Mouse (Mus musculus) left cerebral cortex, postnatal 25 days (tissue): ENCODE results near the gene Pias4. TPM values are rescaled to one million over a fixed set of nuclear protein-coding genes. Genes with fewer than 3 reads are reported as not detected.

Experiments used
- DNase-seq, 2 experiments: peaks; one replicate each; pipeline ENCODE4 v3.0.0; 2022; ENCODE audit warnings: low spot score in 2 of 2, mixed read lengths in 1 of 2
- intact Hi-C: fragments of 180-260 bp; cut with DNase I; formaldehyde crosslinking; loops from one replicate; pipeline ENCODE4 v1.15.1; 2025
- microRNA-seq, 2 experiments: library from miRNA; unstranded; fragments of <30 nt; microRNA quantifications; one replicate each; pipeline ENCODE4 v1.2.0; 2022
- total RNA-seq, 2 experiments: library from RNA; stranded (reverse); gene quantifications; 2 replicates each; pipeline ENCODE4 v1.2.3; 2021

The Pias4 gene
- total RNA-seq, 2 experiments from 2014 or later: 26.6 to 28.7 TPM

GRCm38 (mm10) chr10:81119625-81120024 is 48.1 kb downstream of the Pias4 start:
- DNase-seq: no peak
- intact Hi-C loops: no loop called here

- DNase-seq: no peak
- intact Hi-C loops: no loop called here
These were observed 54.8 kb downstream of the Pias4 start for GRCm38 (mm10) chr10:81112946-81113345.

GRCm38 (mm10) chr10:81106113-81106721 is 61.5 kb downstream of the Pias4 start:
- DNase-seq: peak; percentile 76 to 83
- intact Hi-C loops: no loop called here

GRCm38 (mm10) chr10:81105565-81106112 is 62.1 kb downstream of the Pias4 start, which contains the start of gene Map2k2:
Gene Map2k2, plus strand, starts transcription at chr10:81105915.
- intact Hi-C loops: loop anchor here (1.0 kb wide), 1 partner anchor 32 kb away; no protein-coding TSS in a partner anchor

More at GRCm38 (mm10) chr10:81105565-81106112, 62.1 kb downstream of the Pias4 start, which contains the start of gene Map2k2:
- peak; percentile 96 to 97 for DNase-seq

Small RNAs within 50 kb of the gene (microRNA-seq; reads per million reads assigned to microRNA genes)
- 0 reads per million in 2 experiments for gene Mir5615-1
- gene Mir5615-2: 0 reads per million in 2 experiments

Other genes starting within 250 kb of the Pias4 start
- gene Lmnb2, start 249.7 kb downstream of the Pias4 start, total RNA-seq: 10 to 100 TPM; 15.1 to 18.9 TPM
- 10 to 100 TPM; 16.4 to 19.0 TPM for gene Gadd45b, start 237.8 kb downstream of the Pias4 start, total RNA-seq
- gene Gng7, start 153.0 kb downstream of the Pias4 start, total RNA-seq: 100 to 1,000 TPM in 1 of 2 experiments, 10 to 100 TPM in 1; 83.8 to 196 TPM
- 100 to 1,000 TPM; 108 to 110 TPM for gene Diras1, start 142.3 kb downstream of the Pias4 start, total RNA-seq
- gene Slc39a3, start 130.5 kb downstream of the Pias4 start, total RNA-seq: 10 to 100 TPM; 67.2 to 69.3 TPM
- gene Sgta, start 107.7 kb downstream of the Pias4 start, total RNA-seq: 100 to 1,000 TPM; 159 to 169 TPM
- gene Thop1, start 97.9 kb downstream of the Pias4 start, total RNA-seq: 10 to 100 TPM; 50.5 to 54.2 TPM
- gene Creb3l3, start 69.0 kb downstream of the Pias4 start, total RNA-seq: under 1 TPM; 0.25 to 0.60 TPM
- gene Map2k2, start 62.0 kb downstream of the Pias4 start, total RNA-seq: 100 to 1,000 TPM; 122 to 124 TPM
- gene Zbtb7a, start 32.7 kb downstream of the Pias4 start, total RNA-seq: 100 to 1,000 TPM; 114 TPM
- gene Eef2, start 8.7 kb upstream of the Pias4 start, total RNA-seq: 100 to 1,000 TPM; 854 to 872 TPM
- 10 to 100 TPM; 71.3 to 77.7 TPM for gene Dapk3, start 15.1 kb upstream of the Pias4 start, total RNA-seq
- gene 4930442H23Rik, start 15.9 kb upstream of the Pias4 start, total RNA-seq: not detected
- gene Nmrk2, start 34.1 kb upstream of the Pias4 start, total RNA-seq: under 1 TPM in 1 of 2 experiments, not detected in 1; 0.23 TPM
- gene Atcay, start 62.9 kb upstream of the Pias4 start, total RNA-seq: 100 to 1,000 TPM; 194 to 208 TPM
- 10 to 100 TPM; 57.2 to 63.1 TPM for gene Zfr2, start 65.2 kb upstream of the Pias4 start, total RNA-seq
- 100 to 1,000 TPM; 191 to 194 TPM for gene Matk, start 85.0 kb upstream of the Pias4 start, total RNA-seq
- 10 to 100 TPM; 42.5 to 47.3 TPM for gene Mrpl54, start 99.0 kb upstream of the Pias4 start, total RNA-seq
- gene Apba3, start 99.0 kb upstream of the Pias4 start, total RNA-seq: 10 to 100 TPM; 38.6 to 40.0 TPM
- under 1 TPM; 0.23 to 0.30 TPM for gene Tjp3, start 123.7 kb upstream of the Pias4 start, total RNA-seq
- gene Pip5k1c, start 125.0 kb upstream of the Pias4 start, total RNA-seq: 100 to 1,000 TPM; 402 to 420 TPM
- gene Cactin, start 153.2 kb upstream of the Pias4 start, total RNA-seq: 10 to 100 TPM; 27.8 to 28.4 TPM
- 1 to 10 TPM; 1.2 to 1.4 TPM for gene Tbxa2r, start 160.8 kb upstream of the Pias4 start, total RNA-seq
- under 1 TPM; 0.92 to 0.96 TPM for gene Gipc3, start 175.3 kb upstream of the Pias4 start, total RNA-seq
- gene Hmg20b, start 182.6 kb upstream of the Pias4 start, total RNA-seq: 10 to 100 TPM; 23.5 to 28.4 TPM
- gene Mfsd12, start 189.6 kb upstream of the Pias4 start, total RNA-seq: 10 to 100 TPM; 39.3 to 41.1 TPM
- gene 4930404N11Rik, start 197.9 kb upstream of the Pias4 start, total RNA-seq: 1 to 10 TPM in 1 of 2 experiments, under 1 TPM in 1; 0.78 to 2.2 TPM
- 10 to 100 TPM; 63.5 to 70.2 TPM for gene Fzr1, start 210.6 kb upstream of the Pias4 start, total RNA-seq
- 10 to 100 TPM; 83.7 to 87.7 TPM for gene Dohh, start 216.5 kb upstream of the Pias4 start, total RNA-seq
- gene Gm48551, start 216.5 kb upstream of the Pias4 start, total RNA-seq: 1 to 10 TPM; 3.5 to 4.2 TPM
- 1 to 10 TPM; 4.0 to 4.1 TPM for gene Gm48552, start 221.1 kb upstream of the Pias4 start, total RNA-seq
- gene Smim24, start 225.1 kb upstream of the Pias4 start, total RNA-seq: 1 to 10 TPM in 1 of 2 experiments, under 1 TPM in 1; 0.89 to 1.5 TPM